Comparison of ENCODE assay signal across 15 mouse cellular contexts in genomic region chr7:81563506-81564015, GRCm38 (mm10). TPM values are rescaled to one million over a fixed set of nuclear protein-coding genes. Genes with fewer than 3 reads are reported as not detected.
"Had no signal": no experiment of that assay in that cellular context is flagged by ENCODE, and none has a peak within 500 bp of the region (broad histone marks: within the 10 kb centered on the region; RNA-seq: fewer than 3 reads in every experiment).

No protein-coding gene starts in this region.

- ATAC-seq: midbrain, embryonic 13.5 days had no signal

- H3K9me3 ChIP-seq: limb, embryonic 15.5 days; midbrain, embryonic 13.5 days; neural tube, embryonic 15.5 days had no signal

- H3K4me1 ChIP-seq: limb, embryonic 15.5 days; neural tube, embryonic 15.5 days had no signal

- H3K4me3 ChIP-seq: limb, embryonic 15.5 days; midbrain, embryonic 13.5 days; myocyte; neural tube, embryonic 15.5 days had no signal

- H3K36me3 ChIP-seq: limb, embryonic 15.5 days; midbrain, embryonic 13.5 days; neural tube, embryonic 15.5 days had no signal

- H3K27me3 ChIP-seq: limb, embryonic 15.5 days; midbrain, embryonic 13.5 days; neural tube, embryonic 15.5 days had no signal

- DNase-seq: kidney, postnatal 36 days; layer of hippocampus, adult 9-11 months; layer of hippocampus, postnatal 36 days; lung, adult 18-20 months; right cerebral cortex, adult 18-20 months; right cerebral cortex, postnatal 25 days; thymus, adult 18-20 months; thymus, postnatal 14 days had no signal

- H3K4me2 ChIP-seq: limb, embryonic 15.5 days; midbrain, embryonic 13.5 days; neural tube, embryonic 15.5 days had no signal

- H3K27ac ChIP-seq: kidney, postnatal 0 days; limb, embryonic 15.5 days; liver, embryonic 14.5 days; midbrain, embryonic 13.5 days; neural tube, embryonic 15.5 days had no signal

- H3K9ac ChIP-seq: limb, embryonic 15.5 days; liver, embryonic 14.5 days; midbrain, embryonic 13.5 days; neural tube, embryonic 15.5 days had no signal

RNA-seq across cellular contexts. Expression of gene Fsd2, which starts 3.2 kb away (rescaled TPM):
- total RNA-seq: megakaryocyte-erythroid progenitor cell, adult 5-6 weeks had no signal
